Mouse (Mus musculus) limb, embryonic 12.5 days (tissue): ENCODE measurements at regions not wholly inside any gene's neighbourhood (a gene's known extent, or its start where the extent isn't known, plus 50 kb on each side); places are given as distances from the start of the nearest gene placed in this dataset.

Experiments
- ATAC-seq: fragments of 200-750 bp; cut with Nextera tagmentation; 2 replicates; pipeline ENCODE4 v1.8.0; 2017; ENCODE audit warnings: low read depth, moderate TSS enrichment; ENCODE audit not compliant: insufficient number of reproducible peaks, insufficient read depth, low FRiP score, low TSS enrichment
- H3K27ac ChIP-seq: fragments of 300-500 bp; sonication (generic); 2 replicates; pipeline ENCODE4 v1.5.1; 2016; ENCODE audit warnings: mild to moderate bottlenecking, moderate library complexity
- H3K27me3 ChIP-seq: fragments of 300-500 bp; sonication (generic); 2 replicates; pipeline ENCODE4 v1.6.1; 2016; ENCODE audit warnings: mild to moderate bottlenecking, moderate library complexity
- H3K36me3 ChIP-seq: fragments of 300-500 bp; sonication (generic); 2 replicates; pipeline ENCODE4 v1.6.1; 2016; ENCODE audit warnings: mild to moderate bottlenecking, moderate library complexity
- H3K4me1 ChIP-seq: fragments of 300-500 bp; sonication (generic); replicated peaks from 2 replicates; pipeline ENCODE4 v1.6.1; 2016
- H3K4me2 ChIP-seq: fragments of 300-500 bp; sonication (generic); 2 replicates; pipeline ENCODE4 v1.6.1; 2016; ENCODE audit warnings: mild to moderate bottlenecking, moderate library complexity
- H3K4me3 ChIP-seq: fragments of 300-500 bp; sonication (generic); replicated peaks from 2 replicates; pipeline ENCODE4 v1.5.1; 2016; ENCODE audit warnings: mild to moderate bottlenecking
- H3K9ac ChIP-seq: fragments of 300-500 bp; sonication (generic); replicated peaks from 2 replicates; pipeline ENCODE4 v1.6.1; 2016; ENCODE audit warnings: mild to moderate bottlenecking, moderate library complexity
- H3K9me3 ChIP-seq: fragments of 300-500 bp; sonication (generic); 2 replicates; pipeline ENCODE4 v1.6.1; 2016; ENCODE audit warnings: mild to moderate bottlenecking, moderate library complexity
- WGBS: fragments of 180-500 bp; shearing (Covaris S2); methylation state at CpG from one replicate; pipeline ENCODE4 v1.1.7; 2016; 5-methylcytosine and 5-hydroxymethylcytosine counted together

DNA sequence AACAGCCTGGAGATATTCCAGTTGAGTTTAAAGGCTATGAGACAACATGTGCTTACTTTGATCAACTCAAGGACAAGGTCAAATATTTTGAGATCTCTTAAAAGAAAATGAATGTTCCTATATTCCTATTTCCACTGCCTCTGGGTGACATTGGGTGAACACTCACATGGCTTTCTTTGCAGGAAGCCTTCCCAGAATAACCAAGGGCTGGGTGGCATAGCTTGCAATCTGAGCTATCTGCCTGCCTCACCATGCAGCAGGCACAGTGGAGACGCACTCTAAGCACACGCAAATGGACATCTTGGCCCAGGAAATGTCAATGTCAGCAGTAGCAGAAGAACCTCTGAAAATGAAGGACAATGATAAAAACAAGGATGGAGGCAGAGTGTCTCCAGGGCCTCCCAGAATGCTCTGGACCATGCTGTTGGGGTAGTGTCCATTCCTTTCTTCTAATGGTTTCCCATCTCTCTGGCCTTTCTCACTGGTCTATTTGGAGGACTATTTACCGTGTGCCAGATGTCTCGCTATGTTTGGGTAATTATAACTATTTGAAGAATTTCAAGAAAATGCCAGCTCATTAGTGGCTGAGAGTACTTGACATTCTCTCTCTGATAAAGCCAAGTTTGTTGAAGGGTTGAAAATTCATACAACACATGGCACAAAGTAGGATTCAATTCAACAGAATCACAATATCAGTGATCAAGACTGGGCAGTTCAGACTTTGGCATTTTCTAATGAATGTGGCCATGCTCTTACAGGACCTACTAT is 276.3 kb upstream of the Rnf32 start:
- no peaks in the 10 kb centered on the region for H3K36me3 ChIP-seq
- no peak overlapping the region for H3K27ac ChIP-seq
- no peak overlapping the region for H3K9ac ChIP-seq
- no peak overlapping the region for H3K4me2 ChIP-seq
- no peaks in the 10 kb centered on the region for H3K27me3 ChIP-seq
- no peaks in the 10 kb centered on the region for H3K4me1 ChIP-seq
- H3K9me3 ChIP-seq: no peaks in the 10 kb centered on the region
- no peak for ATAC-seq
- no peak overlapping the region for H3K4me3 ChIP-seq
- 89% methylated on average over 4 of the region's 4 CpGs for WGBS

DNA sequence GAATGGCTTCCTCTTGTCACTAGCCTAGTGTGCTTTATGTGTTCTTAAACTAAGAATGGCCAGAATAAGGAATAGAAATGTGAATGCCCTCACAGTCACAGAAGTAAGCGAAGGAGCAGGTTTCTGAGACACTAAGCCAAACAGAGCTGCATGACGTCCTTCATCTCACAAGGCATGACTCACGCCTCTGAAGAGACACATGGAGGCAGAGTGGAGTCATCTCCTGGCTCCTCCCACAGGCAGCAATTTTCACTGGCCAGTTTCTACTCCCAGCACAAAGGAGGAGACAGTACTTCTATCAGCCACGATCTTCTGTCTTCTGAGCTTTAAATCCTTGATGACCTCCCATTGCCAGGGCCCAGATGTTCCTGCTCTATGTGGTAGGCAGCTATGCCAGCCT is 291.3 kb upstream of the Rnf32 start:
- Histone ChIP-seq H3K4me2 (no peak overlapping the region), H3K4me1 (peaks cover 6% of the 10 kb centered on the region), H3K27me3 (no peaks in the 10 kb centered on the region), H3K9ac (no peak overlapping the region), H3K9me3 (no peaks in the 10 kb centered on the region), H3K4me3 (no peak overlapping the region), H3K27ac (no peak overlapping the region), H3K36me3 (no peaks in the 10 kb centered on the region)
- 64% methylated on average over 4 of the region's 4 CpGs for WGBS
- no peak for ATAC-seq

DNA sequence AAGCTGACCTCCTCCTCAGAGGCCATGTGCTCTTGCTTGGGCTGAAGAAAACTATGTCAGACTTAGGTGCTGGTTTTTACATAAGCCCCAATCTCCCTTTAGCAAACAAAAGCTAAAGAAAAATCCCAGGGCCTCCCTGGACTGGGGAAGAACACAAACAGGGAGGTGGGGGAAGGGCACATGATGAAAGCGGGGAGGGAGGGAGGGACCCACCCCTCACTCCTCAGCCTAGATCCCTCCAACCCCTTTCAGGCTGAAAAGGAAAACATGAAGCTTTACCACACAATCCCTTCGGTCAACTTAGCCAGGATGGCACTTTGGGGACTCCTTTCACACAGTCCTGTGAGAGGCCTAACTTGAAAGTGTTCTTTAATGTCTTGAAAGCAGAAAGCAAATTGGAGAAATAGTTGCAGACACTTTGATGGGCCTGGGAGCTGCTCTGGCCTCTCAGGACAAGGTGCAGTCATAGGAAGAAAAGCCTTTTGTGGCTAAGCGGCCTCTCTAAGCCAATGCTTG is 291.9 kb upstream of the Rnf32 start:
- 36% methylated on average over 3 of the region's 3 CpGs for WGBS
- Histone ChIP-seq H3K36me3 (no peaks in the 10 kb centered on the region), H3K9me3 (no peaks in the 10 kb centered on the region), H3K4me1 (peaks cover 6% of the 10 kb centered on the region), H3K4me3 (no peak overlapping the region), H3K4me2 (no peak overlapping the region), H3K27me3 (no peaks in the 10 kb centered on the region), H3K27ac (no peak overlapping the region), H3K9ac (no peak overlapping the region)
- ATAC-seq: no peak

DNA sequence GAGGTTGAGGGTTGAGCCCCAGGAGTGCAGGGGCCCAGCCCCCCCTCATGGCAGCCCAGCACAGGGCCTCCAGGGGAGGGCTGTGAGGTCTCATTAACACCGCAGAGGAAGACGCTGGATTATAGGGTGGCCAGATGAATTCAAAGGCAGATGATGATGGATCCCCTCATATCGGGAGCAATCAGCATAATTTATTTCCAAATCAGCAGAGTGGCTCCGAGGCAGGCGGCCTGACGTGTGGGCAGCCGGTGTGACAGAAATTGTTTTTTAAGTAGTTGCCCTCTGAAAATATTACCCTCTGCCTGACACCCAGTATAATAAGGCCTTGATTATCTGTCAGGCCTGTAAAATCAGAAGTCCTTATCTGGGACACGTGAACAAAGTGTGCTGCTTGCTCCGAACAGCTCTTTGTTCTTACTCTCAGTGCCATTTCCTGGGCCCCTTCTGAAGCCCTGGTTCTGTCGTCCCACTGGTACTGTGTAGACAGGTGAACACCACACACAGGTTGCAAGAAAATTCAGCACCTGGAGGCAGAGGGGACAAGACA is 303.0 kb upstream of the Rnf32 start:
- no peak for ATAC-seq
- H3K9ac ChIP-seq: no peak overlapping the region
- H3K4me2 ChIP-seq: no peak overlapping the region
- H3K36me3 ChIP-seq: no peaks in the 10 kb centered on the region
- H3K4me3 ChIP-seq: no peak overlapping the region
- no peaks in the 10 kb centered on the region for H3K4me1 ChIP-seq
- no peaks in the 10 kb centered on the region for H3K27me3 ChIP-seq
- H3K9me3 ChIP-seq: no peaks in the 10 kb centered on the region
- no peak overlapping the region for H3K27ac ChIP-seq
- WGBS: 26% methylated on average over 10 of the region's 10 CpGs

DNA sequence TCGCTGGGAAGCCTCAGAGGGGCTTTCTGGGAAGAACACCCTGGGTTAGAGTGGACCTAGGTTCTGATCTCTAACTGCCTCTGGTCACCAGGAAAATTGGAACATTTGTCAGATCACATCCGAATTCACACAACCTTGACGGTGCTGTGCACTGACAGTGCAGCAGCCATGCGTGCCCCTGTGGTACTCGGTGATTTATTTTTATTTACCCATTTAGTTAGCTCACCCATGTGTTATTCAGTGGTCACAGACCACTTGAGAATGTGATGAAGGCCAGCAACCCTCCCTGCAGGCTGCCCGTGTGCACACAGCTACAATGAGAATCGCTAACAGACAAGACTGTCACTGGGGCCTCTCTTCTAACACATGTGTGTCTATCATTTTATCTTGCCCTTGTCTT is 303.8 kb upstream of the Rnf32 start:
- no peaks in the 10 kb centered on the region for H3K36me3 ChIP-seq
- 72% methylated on average over 7 of the region's 7 CpGs for WGBS
- no peak for ATAC-seq
- no peak overlapping the region for H3K4me2 ChIP-seq
- no peaks in the 10 kb centered on the region for H3K4me1 ChIP-seq
- H3K4me3 ChIP-seq: no peak overlapping the region
- no peaks in the 10 kb centered on the region for H3K9me3 ChIP-seq
- H3K27me3 ChIP-seq: no peaks in the 10 kb centered on the region
- no peak overlapping the region for H3K27ac ChIP-seq
- H3K9ac ChIP-seq: no peak overlapping the region

DNA sequence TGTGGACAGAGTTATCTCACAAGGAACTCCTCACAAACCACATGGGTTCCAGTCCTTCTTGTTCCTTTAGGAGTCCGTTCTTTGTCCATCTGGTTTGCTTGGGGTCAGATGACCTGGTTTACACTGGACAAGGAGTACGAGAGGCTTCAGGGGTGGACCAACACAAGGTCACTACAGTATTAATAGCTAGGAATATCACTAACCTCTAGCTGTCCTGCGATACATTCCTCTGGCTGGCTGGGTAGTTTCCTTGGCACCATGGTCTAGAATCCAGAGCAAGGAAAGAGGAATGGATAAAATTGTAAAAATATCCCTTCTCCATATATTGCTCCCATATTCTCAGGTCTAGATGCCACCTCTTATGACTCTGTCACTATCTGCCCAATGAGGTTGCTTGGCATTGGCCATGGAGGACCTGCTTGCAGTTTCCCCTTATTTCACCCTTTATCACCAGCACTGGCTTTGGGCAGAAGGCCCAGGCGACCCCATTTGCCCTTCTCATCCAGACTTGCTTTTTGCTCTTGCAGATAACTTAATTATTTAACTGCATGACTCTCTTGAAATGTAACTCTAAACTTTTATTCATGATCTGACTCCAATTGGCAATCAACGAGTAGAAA is 310.9 kb upstream of the Rnf32 start:
- Histone ChIP-seq H3K9me3 (no peaks in the 10 kb centered on the region), H3K27ac (no peak overlapping the region), H3K4me2 (no peak overlapping the region), H3K4me1 (no peaks in the 10 kb centered on the region), H3K27me3 (no peaks in the 10 kb centered on the region), H3K9ac (no peak overlapping the region), H3K4me3 (no peak overlapping the region), H3K36me3 (no peaks in the 10 kb centered on the region)
- 78% methylated on average over 5 of the region's 5 CpGs for WGBS
- no peak for ATAC-seq

DNA sequence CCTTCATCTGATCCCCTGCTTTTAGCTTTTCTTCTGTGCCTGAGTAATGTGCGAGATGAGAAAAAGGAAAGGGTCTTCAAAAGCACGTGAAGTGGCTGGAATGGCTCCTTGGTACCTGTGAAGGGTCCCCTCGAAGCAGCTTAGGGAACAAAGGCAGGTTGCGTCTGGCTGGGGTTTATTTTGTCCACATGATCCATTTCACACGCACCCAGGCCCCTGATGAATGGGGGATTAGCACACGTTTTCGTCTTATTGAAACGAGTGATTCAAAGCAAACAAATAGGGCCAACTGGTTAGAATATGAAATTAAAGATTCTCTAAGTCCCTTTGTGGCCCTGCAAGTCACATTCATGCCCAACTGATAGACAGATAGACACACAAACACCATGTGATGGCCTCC is 319.6 kb upstream of the Rnf32 start:
- H3K36me3 ChIP-seq: no peaks in the 10 kb centered on the region
- H3K9ac ChIP-seq: no peak overlapping the region
- H3K9me3 ChIP-seq: no peaks in the 10 kb centered on the region
- WGBS: 79% methylated on average over 8 of the region's 8 CpGs
- no peak overlapping the region for H3K4me2 ChIP-seq
- no peak overlapping the region for H3K27ac ChIP-seq
- no peak overlapping the region for H3K4me3 ChIP-seq
- H3K27me3 ChIP-seq: no peaks in the 10 kb centered on the region
- H3K4me1 ChIP-seq: no peaks in the 10 kb centered on the region
- no peak for ATAC-seq

DNA sequence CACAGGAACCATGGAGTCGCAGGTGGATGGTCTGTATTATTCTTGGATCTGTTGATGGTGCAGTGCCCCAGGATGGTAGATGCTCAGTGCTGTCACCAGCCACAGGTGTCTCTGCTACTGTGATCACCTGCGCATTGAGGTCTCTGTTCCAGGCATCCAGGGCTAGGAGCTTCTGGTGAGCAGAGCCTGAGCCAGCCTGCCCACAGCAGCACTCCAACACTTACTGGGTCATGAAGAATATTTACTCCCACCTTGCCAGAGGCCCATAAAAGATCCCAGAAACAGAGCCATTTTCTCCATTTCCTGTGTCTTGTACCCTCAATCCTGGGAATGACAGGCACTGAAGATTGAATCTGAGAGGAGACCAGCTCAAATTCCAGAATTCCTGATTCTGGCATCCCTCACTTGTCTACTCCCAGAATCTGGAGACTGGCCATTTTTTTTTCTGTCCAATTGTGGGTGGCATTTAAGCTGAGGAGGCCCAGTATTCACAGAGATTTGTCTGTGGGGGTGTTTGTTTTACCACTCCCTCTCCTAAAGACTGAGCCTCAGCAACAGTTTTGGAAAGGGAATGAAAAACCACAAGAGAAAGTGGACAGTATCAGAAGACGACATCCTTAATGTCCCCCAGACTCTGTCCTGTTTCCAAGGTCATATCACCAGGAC is 322.1 kb upstream of the Rnf32 start:
- no peaks in the 10 kb centered on the region for H3K4me1 ChIP-seq
- H3K4me2 ChIP-seq: no peak overlapping the region
- WGBS: 86% methylated on average over 3 of the region's 3 CpGs
- H3K27ac ChIP-seq: no peak overlapping the region
- no peaks in the 10 kb centered on the region for H3K9me3 ChIP-seq
- no peak overlapping the region for H3K4me3 ChIP-seq
- ATAC-seq: no peak
- no peaks in the 10 kb centered on the region for H3K27me3 ChIP-seq
- H3K9ac ChIP-seq: no peak overlapping the region
- H3K36me3 ChIP-seq: no peaks in the 10 kb centered on the region

DNA sequence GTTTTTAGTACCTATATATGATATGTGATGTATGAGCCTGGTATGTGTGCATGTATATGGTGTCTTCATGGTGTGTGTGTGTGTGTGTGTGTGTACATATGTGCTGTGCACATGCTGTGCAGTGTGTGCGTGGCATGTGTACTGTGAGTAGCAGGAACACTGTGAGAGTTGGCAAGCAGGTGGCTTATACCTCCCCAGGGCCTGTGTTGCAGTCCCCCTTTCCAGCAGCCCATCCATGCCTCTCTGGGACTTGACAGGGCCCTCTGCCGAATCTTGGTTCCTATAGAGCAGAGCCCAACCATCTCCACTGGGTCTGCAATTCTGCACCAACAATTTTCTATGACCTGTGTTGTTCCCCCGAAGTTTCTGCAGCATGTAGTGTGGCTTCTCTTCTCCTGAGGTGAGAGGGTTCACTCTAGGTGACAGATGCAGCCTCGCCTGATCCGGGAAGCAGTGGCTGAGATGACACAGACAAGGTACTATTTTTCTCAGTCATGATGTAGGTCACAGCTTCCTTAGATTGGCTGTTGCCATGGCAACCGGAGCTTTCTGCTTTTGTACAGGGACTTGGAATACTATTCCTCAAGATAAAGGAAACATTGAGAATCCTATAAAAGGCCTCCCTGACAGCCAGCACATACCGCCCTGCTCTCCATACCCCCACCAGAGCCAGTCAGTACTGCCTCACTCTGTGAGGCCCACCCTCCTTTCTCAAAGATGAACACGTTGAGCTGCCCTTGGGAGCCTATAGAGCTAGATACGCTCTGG is 336.0 kb upstream of the Rnf32 start:
- WGBS: 84% methylated on average over 9 of the region's 9 CpGs
- Histone ChIP-seq H3K27me3 (no peaks in the 10 kb centered on the region), H3K4me2 (no peak overlapping the region), H3K9me3 (no peaks in the 10 kb centered on the region), H3K4me3 (no peak overlapping the region), H3K36me3 (no peaks in the 10 kb centered on the region), H3K27ac (no peak overlapping the region), H3K4me1 (no peaks in the 10 kb centered on the region), H3K9ac (no peak overlapping the region)
- no peak for ATAC-seq

DNA sequence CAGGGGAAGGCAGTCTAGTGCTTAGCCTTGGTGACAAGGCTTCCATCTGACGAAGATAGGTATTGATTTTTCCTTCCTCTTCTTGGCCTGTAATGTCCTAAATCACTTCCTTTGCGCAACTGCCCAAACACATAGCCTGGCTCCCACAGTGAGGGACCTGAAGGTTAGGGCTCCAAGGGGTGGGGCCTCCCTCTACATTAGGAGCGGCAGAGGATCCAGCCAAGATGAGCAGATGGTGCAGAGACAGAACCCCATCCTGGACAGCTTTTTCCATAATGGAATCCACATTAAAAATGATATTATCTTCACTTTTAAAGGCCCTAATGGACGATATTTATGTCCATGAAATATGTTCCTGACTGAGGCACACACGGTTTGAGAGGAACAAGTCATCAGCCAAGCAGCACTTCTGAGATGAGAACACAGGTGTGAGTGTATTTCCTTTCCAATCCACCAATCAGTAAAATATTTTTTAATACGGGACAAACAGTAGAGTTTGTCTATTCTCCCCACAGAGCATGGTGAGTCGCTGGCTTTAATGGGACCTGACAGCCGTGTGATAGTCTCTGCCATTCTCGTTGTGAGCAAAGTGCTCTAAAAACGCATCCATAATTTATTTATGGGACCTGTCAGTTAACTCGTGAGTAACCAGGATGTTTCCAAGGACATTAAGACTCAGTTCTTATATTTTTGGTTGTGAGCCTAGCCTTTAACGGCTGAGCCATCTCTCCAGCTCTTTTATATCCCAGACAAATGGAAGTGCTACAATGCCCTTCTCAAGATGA is 357.5 kb upstream of the Rnf32 start:
- no peak overlapping the region for H3K9ac ChIP-seq
- no peaks in the 10 kb centered on the region for H3K9me3 ChIP-seq
- WGBS: 78% methylated on average over 12 of the region's 12 CpGs
- no peak overlapping the region for H3K27ac ChIP-seq
- no peaks in the 10 kb centered on the region for H3K27me3 ChIP-seq
- H3K4me3 ChIP-seq: no peak overlapping the region
- H3K4me2 ChIP-seq: no peak overlapping the region
- H3K36me3 ChIP-seq: no peaks in the 10 kb centered on the region
- ATAC-seq: no peak
- H3K4me1 ChIP-seq: no peaks in the 10 kb centered on the region; the same call in 1 of the 2 replicates
